Mouse (Mus musculus) C2C12 (cell line): ENCODE measurements around the gene Eya2. TPM values are rescaled to one million over a fixed set of nuclear protein-coding genes. Genes with fewer than 3 reads are reported as not detected.

Experiments
- H3K27me3 ChIP-seq: one replicate; pipeline ENCODE4 v1.6.1; 2011; ENCODE audit not compliant: control insufficient read depth, insufficient read depth, insufficient read length
- H3K36me3 ChIP-seq: one replicate; pipeline ENCODE4 v1.6.1; 2011; ENCODE audit not compliant: control insufficient read depth, insufficient read depth
- H3K4me3 ChIP-seq: one replicate; pipeline ENCODE4 v1.5.1; 2011; ENCODE audit warnings: mild to moderate bottlenecking, control low read depth; ENCODE audit not compliant: poor library complexity, insufficient read depth, severe bottlenecking
- H3K79me2 ChIP-seq: one replicate; pipeline ENCODE4 v1.6.1; 2011; ENCODE audit not compliant: control insufficient read depth, insufficient read depth
- H3K79me3 ChIP-seq: one replicate; pipeline ENCODE4 v1.6.1; 2011; ENCODE audit warnings: low read depth, control low read depth
- H3ac ChIP-seq: one replicate; pipeline ENCODE3; 2011; ENCODE audit warnings: low read depth; ENCODE audit not compliant: control insufficient read depth, insufficient read length
- CEBPB ChIP-seq: IDR thresholded peaks from one replicate; pipeline ENCODE4 v1.6.1; 2011; ENCODE audit warnings: low read depth, mild to moderate bottlenecking, control low read depth, moderate library complexity
- CTCF ChIP-seq: IDR thresholded peaks from one replicate; pipeline ENCODE4 v1.5.1; 2011; ENCODE audit not compliant: control insufficient read depth, insufficient read depth, insufficient read length
- FOSL1 ChIP-seq: IDR thresholded peaks from one replicate; pipeline ENCODE4 v1.8.0; 2011; ENCODE audit warnings: mild to moderate bottlenecking, low read length; ENCODE audit not compliant: poor library complexity, insufficient read depth, severe bottlenecking
- MAX ChIP-seq: IDR thresholded peaks from one replicate; pipeline ENCODE4 v1.6.1; 2011; ENCODE audit warnings: mild to moderate bottlenecking, control low read depth
- MYOD1 ChIP-seq: IDR thresholded peaks from one replicate; pipeline ENCODE4 v1.6.1; 2011; ENCODE audit warnings: low read depth; ENCODE audit not compliant: control insufficient read depth, insufficient read length
- MYOG ChIP-seq: IDR thresholded peaks from one replicate; pipeline ENCODE4 v1.6.1; 2011; ENCODE audit not compliant: control insufficient read depth, insufficient read length; ENCODE audit errors: extremely low read depth
- USF1 ChIP-seq: IDR thresholded peaks from one replicate; pipeline ENCODE4 v1.6.1; 2011; ENCODE audit warnings: low read depth, mild to moderate bottlenecking, control low read depth, moderate library complexity
- polyA plus RNA-seq: library from polyadenylated mRNA; unstranded; fragments of >200 nt; fragmentation: generic; extraction: Trizol; gene quantifications from one replicate; pipeline ENCODE4 v1.2.1, GENCODE M21; 2012; ENCODE audit warnings: missing spikeins

Gene Eya2
- polyA plus RNA-seq, 1 experiment: 0.19 TPM

DNA sequence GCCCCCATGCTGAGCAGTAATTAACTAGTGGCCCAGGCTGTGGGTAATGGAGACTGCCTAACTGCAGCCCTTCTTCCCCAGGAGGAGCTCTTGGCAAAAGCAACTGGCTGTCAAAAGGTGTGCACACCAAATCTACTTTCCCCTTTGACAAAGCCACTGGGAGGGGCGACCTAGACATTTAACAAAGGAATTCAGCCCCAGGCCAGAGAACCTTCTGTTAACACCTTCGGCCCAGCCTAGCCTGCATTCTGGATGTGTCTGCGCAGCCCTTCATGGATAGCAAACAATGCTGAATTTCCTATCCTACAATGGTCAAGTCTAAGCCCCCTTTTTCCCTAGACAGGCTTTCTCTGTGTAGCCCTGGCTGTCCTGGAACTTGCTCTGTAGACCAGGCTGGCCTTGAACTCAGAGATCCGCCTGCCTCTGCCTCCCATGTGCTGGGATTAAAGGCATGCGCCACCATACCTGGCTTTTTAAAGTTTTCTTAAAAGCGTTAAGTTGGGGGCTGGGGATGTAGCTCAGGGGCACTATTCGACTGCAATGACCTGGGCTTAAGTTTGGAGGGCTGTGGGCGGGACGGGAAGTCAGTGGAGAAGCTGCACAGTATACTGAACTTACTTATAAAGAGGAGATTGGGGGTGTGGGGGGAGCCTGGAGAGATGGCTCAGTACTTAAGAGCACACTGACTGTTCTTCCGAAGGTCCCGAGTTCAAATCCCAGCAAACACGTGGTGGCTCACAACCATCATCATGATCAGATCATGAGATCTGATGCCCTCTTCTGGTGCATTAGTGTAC lies 213.5 kb downstream of the Eya2 start:
- Histone ChIP-seq H3K79me2 (no peaks in the 10 kb centered on the region), H3K36me3 (peaks cover 38% of the 10 kb centered on the region), H3K4me3 (no peak overlapping the region), H3ac (no peak overlapping the region), H3K79me3 (no peaks in the 10 kb centered on the region), H3K27me3 (no peaks in the 10 kb centered on the region)
- TF ChIP-seq CEBPB (no peak), MYOD1 (no peak)

DNA sequence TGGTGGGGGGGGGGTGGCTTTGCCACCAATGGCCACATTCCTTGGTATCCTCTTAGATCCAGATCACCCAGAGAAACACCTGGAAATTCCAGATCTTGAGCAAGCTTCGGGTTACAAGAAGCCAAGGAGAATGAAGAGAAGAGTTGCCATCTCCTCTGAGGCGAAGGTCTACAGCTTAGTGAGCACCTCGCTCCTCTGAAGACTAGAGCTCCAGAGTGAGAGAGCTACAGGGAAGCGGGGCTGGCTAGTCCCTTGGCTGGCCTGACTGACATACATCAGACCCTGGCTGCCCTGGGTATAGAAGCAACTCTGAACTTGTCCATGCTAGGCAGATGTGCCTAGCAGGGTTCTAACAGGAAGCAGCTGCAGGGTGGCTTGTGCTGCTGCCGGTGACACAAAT lies 214.3 kb downstream of the Eya2 start:
- Histone ChIP-seq H3K27me3 (no peaks in the 10 kb centered on the region), H3K79me3 (no peaks in the 10 kb centered on the region), H3K79me2 (no peaks in the 10 kb centered on the region), H3K4me3 (no peak overlapping the region), H3ac (no peak overlapping the region), H3K36me3 (peaks cover 41% of the 10 kb centered on the region)
- TF ChIP-seq CEBPB (no peak), MAX (no peak), CTCF (no peak), USF1 (no peak), FOSL1 (no peak), MYOD1 (no peak), MYOG (no peak)

DNA sequence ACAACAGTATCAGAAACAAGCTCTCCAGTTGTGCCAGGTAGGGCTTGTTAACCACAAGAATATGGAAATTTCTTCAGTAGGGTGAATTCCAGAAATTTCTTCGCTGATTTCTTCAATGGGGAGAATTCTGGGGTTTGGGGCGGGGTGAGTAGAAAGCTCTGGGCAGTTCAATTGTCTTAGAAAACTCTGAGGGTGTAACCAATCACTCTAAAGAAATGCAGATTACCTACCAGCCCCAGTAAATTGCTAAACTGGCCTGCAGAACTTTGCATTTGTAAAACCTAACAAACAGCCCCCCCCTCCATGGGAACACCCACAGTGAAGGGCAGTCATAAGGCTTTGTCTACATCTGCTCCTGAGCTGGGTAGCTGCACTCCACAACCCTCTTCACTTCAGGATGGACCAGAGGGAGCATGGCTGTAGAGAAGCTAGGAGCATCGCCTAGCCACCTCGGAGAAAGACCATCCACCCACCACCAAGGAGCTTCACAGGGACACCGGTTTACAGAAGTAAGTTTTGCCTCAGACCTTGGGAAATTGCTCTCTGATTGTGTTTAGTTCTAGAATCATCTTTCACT lies 215.2 kb downstream of the Eya2 start:
- Histone ChIP-seq H3K79me3 (no peaks in the 10 kb centered on the region), H3K36me3 (peaks cover 45% of the 10 kb centered on the region), H3K27me3 (no peaks in the 10 kb centered on the region), H3K4me3 (no peak overlapping the region), H3ac (no peak overlapping the region), H3K79me2 (no peaks in the 10 kb centered on the region)
- TF ChIP-seq MAX (no peak), MYOD1 (no peak), MYOG (no peak), CTCF (no peak), FOSL1 (no peak), USF1 (no peak), CEBPB (no peak)

DNA sequence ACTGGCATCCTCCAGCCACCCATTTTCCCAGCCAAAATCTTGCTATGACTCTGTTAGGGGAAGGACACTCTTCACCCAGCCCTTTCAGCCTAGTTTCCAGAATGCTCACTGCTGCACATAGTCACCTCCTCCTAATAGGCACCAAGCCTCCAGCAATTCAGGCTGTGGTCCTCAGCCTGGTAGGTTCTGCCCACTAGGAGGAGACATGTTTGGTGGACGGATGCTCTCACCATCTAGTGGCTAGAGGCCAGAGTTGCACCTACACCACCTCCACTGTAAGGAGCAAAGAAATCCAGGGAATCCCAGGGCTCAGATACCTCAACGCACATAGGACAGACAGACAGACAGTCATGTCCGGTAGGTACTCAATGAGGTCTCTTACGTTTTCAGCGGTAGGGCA lies 216.7 kb downstream of the Eya2 start:
- Histone ChIP-seq H3K36me3 (peaks cover 54% of the 10 kb centered on the region), H3ac (no peak overlapping the region), H3K79me2 (no peaks in the 10 kb centered on the region), H3K27me3 (no peaks in the 10 kb centered on the region), H3K4me3 (no peak overlapping the region), H3K79me3 (no peaks in the 10 kb centered on the region)
- TF ChIP-seq CTCF: peak; percentile 26
- TF ChIP-seq FOSL1: no peak

DNA sequence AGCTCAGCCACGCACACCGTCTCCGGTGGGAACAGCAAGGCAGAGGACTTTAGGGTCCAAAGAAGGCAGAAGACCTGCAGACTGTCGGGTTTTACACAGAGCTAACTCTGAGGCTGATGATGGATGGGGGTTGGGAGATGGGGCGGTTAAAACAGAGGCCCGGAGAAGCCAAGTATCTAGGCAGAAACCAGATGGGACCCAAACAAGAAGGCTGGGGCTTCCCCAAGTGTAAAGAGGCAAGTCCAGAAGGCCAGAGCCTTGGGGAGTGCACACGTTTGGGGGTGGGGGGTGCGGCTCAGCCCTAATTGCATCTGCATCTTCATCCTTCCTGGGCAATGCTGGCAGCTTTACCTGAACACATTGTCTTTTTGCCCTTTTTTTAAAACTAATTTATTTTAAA lies 218.1 kb downstream of the Eya2 start:
- Histone ChIP-seq H3K36me3 (peaks cover 58% of the 10 kb centered on the region), H3K4me3 (no peak overlapping the region), H3K79me2 (no peaks in the 10 kb centered on the region), H3ac (no peak overlapping the region), H3K27me3 (no peaks in the 10 kb centered on the region), H3K79me3 (no peaks in the 10 kb centered on the region)
- no peak for TF ChIP-seq CEBPB
- TF ChIP-seq MAX: no peak
- TF ChIP-seq FOSL1: no peak
- TF ChIP-seq MYOG: no peak
- no peak for TF ChIP-seq MYOD1
- TF ChIP-seq CTCF: no peak
- no peak for TF ChIP-seq USF1
